Mouse (Mus musculus): Measurements from ENCODE around the gene Kbtbd6.

The Kbtbd6 gene

DNA sequence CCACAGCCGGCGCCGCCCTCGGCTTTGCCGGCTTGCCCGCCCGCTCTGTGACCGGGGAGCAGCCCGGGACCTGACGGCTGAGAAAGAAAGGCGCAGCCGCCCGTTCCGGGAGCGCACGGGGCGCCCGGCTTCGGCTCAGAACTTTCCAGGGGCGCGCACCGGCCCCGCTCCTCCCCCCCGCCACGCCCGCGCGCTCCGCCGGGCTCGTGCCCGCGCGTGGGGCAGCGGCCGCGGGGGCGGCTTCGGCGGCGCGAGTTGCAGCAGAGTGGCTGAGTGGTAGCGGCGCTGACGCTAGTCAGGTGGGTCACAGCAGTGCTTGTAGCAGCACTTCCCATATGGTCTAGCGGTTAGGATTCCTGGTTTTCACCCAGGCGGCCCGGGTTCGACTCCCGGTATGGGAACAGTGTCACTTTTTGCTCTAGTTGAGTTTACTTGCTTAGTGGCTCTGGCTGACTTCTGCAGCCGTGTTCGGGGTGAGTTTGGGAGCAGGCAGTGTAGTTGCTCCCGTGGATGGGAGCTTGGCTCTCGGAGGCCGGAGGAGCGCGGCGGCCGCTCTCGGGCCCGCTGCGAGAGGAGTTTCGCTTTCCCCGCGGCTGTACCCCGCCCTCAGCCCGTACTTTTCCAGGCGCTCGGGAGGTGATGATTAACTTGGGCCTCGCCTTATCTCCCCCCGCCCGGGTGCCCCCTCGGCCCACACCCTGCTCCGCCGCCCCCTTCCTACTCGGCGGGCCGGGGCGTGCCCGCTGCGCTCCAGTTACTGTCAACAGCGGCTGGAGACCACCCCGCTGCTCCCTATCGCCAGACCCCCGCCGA lies 29.9 kb downstream of the Kbtbd6 start, which contains the start of gene Wbp4:
TSS of gene Wbp4 (minus strand) at position 182 of the 813 bp plus-strand sequence.
- DNase-seq (ENCODE audit: low spot score in 2 of 2) = peak; percentile 90 to 97

DNA sequence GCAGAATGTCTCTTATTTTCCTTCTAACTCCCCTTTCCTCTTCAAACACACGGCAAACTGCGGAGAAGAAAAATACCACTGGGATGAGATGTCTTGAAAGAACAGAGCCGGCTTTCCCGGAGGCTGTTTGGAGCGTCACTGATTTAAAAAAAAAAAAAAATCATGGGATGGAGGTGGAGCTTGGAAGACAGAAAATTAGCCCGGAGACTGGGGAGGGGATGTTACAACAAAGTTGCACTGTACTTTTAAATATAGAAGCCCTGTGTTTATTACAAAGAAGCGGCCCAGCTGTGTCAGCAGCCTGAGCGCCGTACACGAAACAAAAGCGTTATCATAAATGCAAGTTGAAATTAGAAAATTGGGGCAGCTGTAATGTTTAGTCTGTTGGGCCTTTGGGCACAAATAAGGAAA lies 30.6 kb downstream of the Kbtbd6 start:
- peak in 1 of 2 experiments; percentile 50 for DNase-seq (ENCODE audit: low spot score in 2 of 2)

DNA sequence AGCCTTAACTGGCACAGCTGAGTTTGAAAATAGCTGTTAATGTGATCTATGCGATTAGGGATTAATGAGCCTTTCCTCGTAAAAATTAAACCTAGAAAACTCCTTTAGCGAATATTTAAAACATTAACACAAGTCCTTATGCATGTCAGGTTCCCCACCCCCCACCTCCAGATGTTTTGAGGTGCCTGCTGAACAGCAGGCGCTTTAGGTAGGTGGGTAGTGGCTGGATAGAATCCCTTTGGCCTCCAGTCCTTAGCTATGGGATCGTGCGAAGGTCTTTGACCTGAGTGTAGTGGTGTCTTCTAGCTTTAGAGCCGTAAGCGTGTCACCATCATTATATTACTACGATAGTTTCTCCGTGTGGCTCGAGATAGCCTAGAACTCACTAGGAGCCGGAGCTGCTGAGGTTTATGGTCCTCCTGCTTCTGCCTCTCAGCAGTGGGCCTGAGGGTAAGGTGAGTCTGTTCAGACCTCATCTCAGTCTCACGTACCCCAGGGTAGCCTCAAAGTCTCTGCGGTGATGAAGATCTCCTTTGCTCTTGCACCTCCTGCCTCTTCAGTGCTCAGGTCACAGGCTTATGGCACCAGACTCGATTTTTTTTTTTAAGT lies 31.2 kb downstream of the Kbtbd6 start:
- DNase-seq (ENCODE audit: low spot score in 2 of 2) = no peak

DNA sequence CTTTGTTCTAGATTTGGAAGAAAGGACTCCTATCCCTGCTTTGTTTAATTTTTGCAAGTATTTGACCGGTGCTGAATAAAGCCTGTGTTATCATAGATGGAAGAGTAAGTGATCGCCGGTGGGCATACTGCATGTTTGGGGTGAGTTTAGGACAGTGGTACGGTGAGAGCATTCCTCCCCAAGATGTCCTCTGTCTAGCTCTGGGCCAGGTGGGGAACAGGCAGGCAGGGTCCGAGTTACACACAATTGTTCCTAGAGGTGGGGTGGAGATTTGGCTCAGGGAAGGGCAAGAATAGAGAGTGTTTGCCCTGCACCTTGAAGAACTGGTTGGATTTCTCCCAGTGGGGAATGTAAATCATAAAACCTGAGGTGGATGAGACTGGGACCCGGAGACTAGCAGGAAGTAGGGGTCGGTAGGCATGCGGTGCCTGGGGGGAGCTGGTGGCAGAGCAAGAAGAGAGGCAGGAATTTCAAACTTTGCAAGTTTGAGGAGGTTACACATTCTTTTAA lies 32.0 kb downstream of the Kbtbd6 start:
- no peak for DNase-seq (ENCODE audit: low spot score in 2 of 2)

DNA sequence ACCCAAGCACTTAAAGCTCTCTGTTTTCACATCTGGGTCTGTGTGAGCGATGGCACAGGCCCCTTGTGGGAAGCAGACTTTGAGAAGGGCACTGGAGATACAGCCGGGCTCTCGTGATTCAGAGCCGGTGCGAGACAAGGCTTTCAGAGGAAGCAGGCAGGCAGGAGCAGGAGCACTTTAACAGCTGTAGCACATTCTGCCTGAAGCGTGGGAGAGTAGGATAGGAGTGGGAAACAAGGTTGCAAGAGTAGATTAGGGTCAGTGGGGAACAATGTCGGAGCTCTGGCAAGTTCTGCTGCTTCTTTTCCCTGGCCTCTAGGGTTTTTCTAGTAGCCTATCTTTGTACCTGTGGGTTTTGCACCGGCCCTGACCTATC lies 35.0 kb downstream of the Kbtbd6 start:
- DNase-seq (ENCODE audit: low spot score in 2 of 2) = no peak

DNA sequence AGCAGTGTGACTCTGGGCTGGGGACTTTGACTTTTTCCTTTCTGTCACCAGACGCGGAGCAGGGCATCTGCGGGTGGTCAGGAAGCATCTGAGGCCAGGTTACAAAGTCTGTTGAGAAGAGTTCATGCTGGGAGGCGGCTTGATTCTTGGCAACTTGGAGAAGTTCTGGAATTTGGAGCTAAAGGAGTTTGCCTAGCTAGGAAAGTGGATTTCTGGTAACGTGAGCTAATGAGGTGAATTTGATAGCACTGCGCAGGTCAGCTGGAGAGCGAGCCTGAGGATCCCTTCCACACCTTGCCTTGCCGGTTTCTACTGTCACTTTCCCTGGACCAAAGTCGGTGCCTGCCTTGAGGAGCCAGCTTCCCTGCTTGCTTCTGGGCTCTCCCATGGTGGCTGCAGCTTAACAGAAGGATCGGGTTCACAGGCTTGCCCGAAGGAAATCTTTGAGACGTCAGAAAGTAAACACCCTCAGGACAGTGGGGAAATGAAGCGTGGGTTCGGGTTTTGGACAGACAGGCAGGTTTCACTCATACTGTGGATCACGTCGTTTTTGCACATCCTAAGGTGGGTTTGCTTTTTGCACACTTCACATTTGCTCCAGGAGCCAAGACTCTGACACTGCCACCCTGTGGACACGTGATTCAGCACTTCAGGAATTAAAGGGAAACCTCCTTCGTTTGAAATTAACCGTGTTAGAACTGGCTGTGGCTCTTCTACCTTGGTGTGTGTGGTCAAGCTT lies 35.5 kb downstream of the Kbtbd6 start:
- DNase-seq (ENCODE audit: low spot score in 2 of 2) = peak in 1 of 2 experiments; percentile 46

DNA sequence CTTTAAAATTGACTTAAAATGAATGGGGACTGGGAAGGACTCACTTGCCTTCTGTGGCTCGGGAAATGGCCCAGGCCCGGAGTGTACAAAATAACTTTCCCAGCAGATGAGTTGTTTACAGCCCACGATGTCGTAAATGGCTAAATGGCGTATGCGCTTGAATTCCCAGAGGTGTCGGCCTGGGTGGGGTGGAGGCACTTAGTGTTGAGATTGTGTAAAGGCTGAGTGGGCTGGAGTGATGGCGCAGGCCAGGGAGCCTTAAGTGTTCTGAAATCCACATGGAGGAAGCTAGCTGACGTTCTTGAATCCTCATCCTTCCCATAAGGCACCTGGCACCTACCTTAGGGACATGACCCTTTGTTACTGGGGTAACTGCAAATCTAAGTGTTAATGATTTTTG lies 36.9 kb downstream of the Kbtbd6 start:
- no peak for DNase-seq (ENCODE audit: low spot score in 2 of 2)

DNA sequence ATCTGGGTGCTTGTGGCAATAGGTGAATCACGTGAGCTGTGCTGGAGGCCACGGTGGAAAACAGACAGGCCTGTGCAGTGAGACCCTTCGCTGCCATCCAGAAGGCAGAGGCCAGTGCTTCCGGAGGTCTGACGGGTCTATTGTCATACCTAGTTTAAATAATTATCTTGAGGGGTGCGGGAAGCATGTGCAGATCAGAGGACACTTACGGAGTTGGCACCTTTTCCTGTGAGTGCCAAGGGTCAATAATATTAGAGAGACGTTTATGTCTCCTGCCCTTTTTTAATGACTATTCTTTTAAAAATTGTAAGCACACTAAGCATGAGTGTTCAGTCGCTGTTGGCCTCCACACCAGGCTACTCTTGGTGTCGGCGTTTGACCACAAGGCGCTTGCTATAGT lies 37.5 kb downstream of the Kbtbd6 start:
- no peak for DNase-seq (ENCODE audit: low spot score in 2 of 2)

DNA sequence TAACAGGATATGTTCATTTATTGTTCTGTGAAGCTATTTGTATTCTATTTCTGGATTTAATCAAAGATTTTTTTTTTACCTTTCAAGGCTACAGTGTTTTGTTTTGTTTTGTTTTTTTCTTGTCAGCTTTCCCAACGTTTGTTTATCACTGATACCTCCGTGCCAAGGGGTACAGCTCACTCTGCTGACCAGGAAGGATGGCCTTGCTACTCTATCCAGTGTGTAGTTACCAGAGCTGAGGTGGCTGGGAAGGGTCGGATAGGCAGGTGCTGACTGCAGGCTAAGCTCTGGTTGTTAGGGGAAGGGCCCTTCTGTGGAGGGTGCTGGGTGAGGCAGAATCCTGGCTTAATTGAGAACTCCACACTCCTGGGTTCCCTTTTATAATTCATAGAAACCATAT lies 38.6 kb downstream of the Kbtbd6 start:
- no peak for DNase-seq (ENCODE audit: low spot score in 2 of 2)

DNA sequence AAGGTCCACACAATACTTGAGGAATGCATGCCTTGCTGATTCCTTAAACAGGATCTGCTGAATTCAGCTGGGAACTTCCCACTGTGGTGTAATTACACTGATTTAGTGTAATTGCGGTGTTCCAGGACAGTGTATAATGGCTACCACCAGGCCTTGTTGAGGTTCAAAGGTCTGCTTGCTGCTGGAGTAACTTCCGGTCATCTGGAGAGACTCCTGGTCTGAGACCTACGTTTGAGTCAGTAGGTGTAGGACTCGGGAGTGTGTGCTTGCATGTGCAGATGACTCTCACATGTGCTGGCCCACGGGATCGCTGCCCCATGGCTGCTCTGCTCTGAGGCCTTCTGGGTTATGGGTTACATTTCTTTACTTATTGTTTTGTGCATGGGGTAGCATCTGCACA lies 42.7 kb downstream of the Kbtbd6 start:
- no peak for DNase-seq (ENCODE audit: low spot score in 2 of 2)

DNA sequence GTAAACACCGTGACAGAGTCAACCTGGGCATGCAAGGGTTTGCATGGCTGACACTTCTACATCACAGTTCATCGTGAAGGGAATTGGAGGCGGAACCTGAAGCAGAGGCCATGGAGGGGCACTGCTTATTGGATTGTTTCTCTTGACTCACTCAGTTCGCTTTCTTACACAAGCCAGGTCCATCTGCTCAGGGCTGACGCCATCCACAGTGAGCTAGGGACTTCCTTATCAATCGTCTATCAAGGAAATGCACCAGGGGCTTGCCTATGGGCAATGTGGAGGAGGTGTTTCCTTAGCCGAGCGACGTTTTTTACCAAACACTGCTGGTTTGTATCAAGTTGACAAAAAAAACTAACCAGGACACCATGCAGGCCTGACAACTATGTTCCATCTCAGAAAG lies 47.7 kb downstream of the Kbtbd6 start:
- no peak for DNase-seq (ENCODE audit: low spot score in 2 of 2)

DNA sequence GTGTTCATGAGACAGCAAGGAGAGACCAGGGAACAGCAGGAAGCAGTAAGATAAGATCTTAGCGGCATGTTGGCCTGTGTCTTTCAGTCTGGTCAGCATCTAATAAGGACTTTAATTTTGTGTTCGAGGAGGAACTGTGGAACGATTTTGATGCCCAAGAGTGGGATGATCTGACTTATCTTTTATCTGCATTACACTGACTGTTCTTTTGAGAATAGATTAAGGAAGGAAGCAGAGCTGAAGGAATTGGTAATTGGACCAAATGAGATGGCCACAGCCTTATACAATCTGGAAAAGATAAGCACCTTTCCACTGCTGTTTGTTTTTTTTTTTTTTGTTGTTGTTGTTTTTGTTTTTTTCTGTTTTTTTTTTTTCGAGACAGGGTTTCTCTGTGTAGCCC lies 49.1 kb downstream of the Kbtbd6 start:
- no peak for DNase-seq (ENCODE audit: low spot score in 2 of 2)

DNA sequence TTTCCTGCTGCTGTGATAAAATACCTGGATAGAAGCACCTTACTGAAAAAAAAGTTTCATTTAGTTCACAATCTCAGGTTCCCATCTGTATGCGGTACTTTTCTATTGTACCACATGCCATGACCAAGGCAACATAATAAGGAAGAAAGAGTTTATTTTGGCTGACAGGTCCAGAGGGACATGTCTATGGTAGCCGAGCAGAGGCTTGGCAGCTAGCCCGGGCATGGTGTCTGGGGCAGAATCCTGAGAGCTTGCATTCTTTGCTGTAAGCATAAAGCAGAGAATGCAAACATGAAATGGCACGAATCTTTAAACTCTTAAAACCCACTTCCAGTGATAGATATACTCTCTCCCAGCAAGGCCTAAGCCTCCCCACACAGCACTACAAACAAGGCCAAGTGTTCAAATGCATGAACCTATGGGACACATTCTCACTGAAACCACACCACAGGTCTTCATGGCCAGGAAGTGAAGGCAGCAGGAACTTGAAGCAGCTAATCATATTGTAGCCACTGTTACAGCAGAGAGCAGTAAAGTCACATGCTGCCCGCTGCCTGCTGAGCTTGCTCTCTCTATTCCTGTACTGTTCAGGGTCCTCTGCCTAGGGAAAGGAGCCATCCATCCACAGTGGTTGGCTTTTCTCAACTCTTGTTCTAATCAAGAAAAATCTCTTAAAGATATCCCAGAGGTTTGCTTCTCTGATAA lies 51.9 kb downstream of the Kbtbd6 start:
- DNase-seq (ENCODE audit: low spot score in 2 of 2) = no peak

All from left cerebral cortex, adult 9 months (tissue).